Mouse (Mus musculus) erythroblast, embryonic 14.5 days (primary cell): ENCODE data around the gene Agt. TPM values are rescaled to one million over a fixed set of nuclear protein-coding genes. Genes with fewer than 3 reads are reported as not detected.

Experiments used
- H3K27me3 ChIP-seq: 2 replicates; pipeline ENCODE4 v1.6.1; 2012; ENCODE audit warnings: inconsistent platforms; ENCODE audit not compliant: control insufficient read depth
- H3K36me3 ChIP-seq: 2 replicates; pipeline ENCODE4 v1.6.1; 2012; ENCODE audit warnings: mild to moderate bottlenecking, inconsistent platforms; ENCODE audit not compliant: control insufficient read depth
- H3K4me1 ChIP-seq: 2 replicates; pipeline ENCODE4 v1.6.1; 2012; ENCODE audit warnings: inconsistent platforms; ENCODE audit not compliant: control insufficient read depth
- H3K4me3 ChIP-seq: replicated peaks from 2 replicates; pipeline ENCODE3; 2012; ENCODE audit warnings: moderate library complexity, mild to moderate bottlenecking, inconsistent platforms
- H3K9me3 ChIP-seq: 2 replicates; pipeline ENCODE4 v1.6.1; 2012; ENCODE audit warnings: low read length, inconsistent platforms, mixed read lengths; ENCODE audit not compliant: control insufficient read depth
- GATA1 ChIP-seq: IDR thresholded peaks from 2 replicates; pipeline ENCODE4 v1.6.1; 2012; ENCODE audit warnings: low read length, inconsistent platforms, mixed read lengths
- TAL1 ChIP-seq: IDR thresholded peaks from 3 replicates; pipeline ENCODE4 v1.6.1; 2012; ENCODE audit warnings: low read length, inconsistent platforms, mixed read lengths
- polyA plus RNA-seq: library from polyadenylated mRNA; stranded (reverse); fragments of >175 nt; gene quantifications from 2 replicates; pipeline ENCODE4 v1.2.3, GENCODE M21; 2012

The Agt gene
- polyA plus RNA-seq, 1 experiment, result 0.05 TPM

DNA sequence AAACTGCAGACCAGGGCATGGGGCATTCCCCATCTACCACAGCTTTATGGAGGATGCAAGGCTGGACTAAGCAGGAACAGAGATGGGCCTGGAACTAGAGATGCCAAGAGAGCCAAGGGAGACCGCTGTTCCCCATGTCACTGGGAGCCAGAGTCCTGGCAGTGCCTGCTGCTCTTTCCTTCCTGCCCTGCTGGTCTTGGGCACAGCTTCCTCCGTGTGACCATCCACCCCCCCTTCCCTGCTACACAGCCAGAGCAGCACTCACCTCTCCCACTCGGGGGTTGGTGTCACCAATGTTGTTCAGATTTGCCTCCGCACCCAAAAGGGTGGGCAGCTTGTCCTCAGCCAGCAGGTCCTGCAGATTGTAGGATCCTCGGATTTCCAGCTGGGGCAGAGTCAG lies 12.0 kb downstream of the Agt start:
- H3K9me3 ChIP-seq, result no peaks in the 10 kb centered on the region
- H3K27me3 ChIP-seq, result no peaks in the 10 kb centered on the region
- no peak for TF ChIP-seq GATA1
- no peak for TF ChIP-seq TAL1
- H3K36me3 ChIP-seq, result peaks cover 25% of the 10 kb centered on the region
- no peak overlapping the region for H3K4me3 ChIP-seq
- H3K4me1 ChIP-seq, result no peaks in the 10 kb centered on the region; the same call in 1 of the 2 replicates

DNA sequence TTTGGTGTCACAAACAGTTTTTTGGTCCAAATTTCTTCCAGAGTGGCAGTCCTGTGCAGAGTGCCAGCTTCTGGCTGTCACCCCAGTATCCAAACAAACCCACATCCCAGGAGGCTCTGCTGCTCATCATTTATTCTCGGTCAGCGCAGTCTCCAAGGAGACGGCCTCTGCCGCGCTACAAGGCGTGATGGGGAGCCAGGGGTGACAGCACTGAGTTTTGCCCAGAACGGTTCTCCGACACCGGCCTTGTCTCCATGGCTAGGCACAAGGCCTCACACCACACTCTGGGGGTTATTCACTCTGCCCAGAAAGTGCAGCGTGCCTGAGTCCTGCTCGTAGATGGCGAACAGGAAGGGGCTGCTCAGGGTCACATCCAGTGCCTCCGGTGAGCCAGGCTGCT lies 12.8 kb downstream of the Agt start:
- Histone ChIP-seq H3K9me3 (no peaks in the 10 kb centered on the region), H3K4me1 (no peaks in the 10 kb centered on the region; the same call in 1 of the 2 replicates), H3K27me3 (no peaks in the 10 kb centered on the region), H3K36me3 (peaks cover 33% of the 10 kb centered on the region), H3K4me3 (no peak overlapping the region)
- TF ChIP-seq TAL1 (no peak), GATA1 (no peak)

DNA sequence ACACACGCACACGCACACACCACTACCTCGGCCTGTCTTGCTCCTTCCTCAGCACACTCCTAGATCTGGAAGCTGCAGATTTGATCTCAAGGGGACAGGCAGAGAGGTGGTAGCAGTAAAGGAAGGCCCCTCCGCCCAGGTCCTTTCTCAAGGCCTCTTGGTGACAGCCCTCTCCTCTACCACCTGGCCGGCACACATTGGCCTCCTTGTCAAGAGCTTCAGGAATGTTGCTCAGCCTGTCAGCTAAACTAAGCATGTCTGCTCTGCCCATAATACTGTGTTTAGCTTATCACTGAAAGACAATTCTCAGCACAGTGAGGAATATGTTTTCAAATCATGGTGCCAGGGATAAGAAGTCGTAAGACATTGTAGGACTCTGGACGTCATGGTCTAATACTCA lies 13.3 kb downstream of the Agt start:
- H3K27me3 ChIP-seq, result no peaks in the 10 kb centered on the region
- H3K4me3 ChIP-seq, result no peak overlapping the region
- H3K9me3 ChIP-seq, result no peaks in the 10 kb centered on the region
- H3K36me3 ChIP-seq, result peaks cover 38% of the 10 kb centered on the region
- no peak for TF ChIP-seq TAL1
- no peak for TF ChIP-seq GATA1
- H3K4me1 ChIP-seq, result no peaks in the 10 kb centered on the region; the same call in 1 of the 2 replicates

DNA sequence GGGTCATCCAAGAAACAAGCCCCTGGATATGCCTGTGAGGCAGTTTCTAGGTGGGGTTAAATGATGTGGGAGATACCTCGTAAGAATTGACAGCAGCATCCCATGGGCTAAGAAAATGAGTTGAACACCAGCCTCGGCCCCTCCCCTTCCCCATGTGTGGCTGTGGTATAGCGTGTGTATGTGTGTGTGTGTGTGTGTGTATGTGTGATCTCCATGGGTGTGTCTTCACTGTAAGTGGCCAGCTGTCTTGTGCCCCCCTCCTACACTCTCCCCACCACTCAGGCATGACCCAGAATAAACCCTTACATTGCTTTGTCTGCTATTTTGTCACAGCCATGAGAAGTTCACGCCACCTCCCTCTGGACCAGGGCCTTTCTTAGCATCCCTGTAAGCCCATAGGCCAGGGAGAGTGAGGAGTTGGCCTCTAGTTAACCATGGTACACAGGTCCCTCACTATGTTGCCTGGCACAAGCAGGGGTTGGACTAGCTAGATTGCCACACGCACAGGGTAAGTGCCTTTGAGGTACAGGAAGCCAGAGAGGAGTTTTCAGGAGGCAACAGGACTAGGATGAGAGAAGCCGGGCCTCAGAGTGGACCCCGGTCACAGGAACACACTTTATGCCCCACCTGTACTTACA lies 14.3 kb downstream of the Agt start:
- no peak overlapping the region for H3K4me3 ChIP-seq
- no peaks in the 10 kb centered on the region for H3K9me3 ChIP-seq
- H3K4me1 ChIP-seq, result no peaks in the 10 kb centered on the region; the same call in 1 of the 2 replicates
- peaks cover 47% of the 10 kb centered on the region for H3K36me3 ChIP-seq
- TF ChIP-seq TAL1 (no peak), GATA1 (no peak)
- H3K27me3 ChIP-seq, result no peaks in the 10 kb centered on the region

GRCm38 (mm10) chr8:124551011-124551661 lies 18.4 kb downstream of the Agt start:
- peaks cover 73% of the 10 kb centered on the region for H3K36me3 ChIP-seq

GRCm38 (mm10) chr8:124548187-124548586 lies 21.3 kb downstream of the Agt start:
- no peaks in the 10 kb centered on the region for H3K4me1 ChIP-seq
- peaks cover 94% of the 10 kb centered on the region for H3K36me3 ChIP-seq
- TF ChIP-seq TAL1, result no peak
- no peak for TF ChIP-seq GATA1
- no peaks in the 10 kb centered on the region for H3K27me3 ChIP-seq
- H3K4me3 ChIP-seq, result no peak overlapping the region
- no peaks in the 10 kb centered on the region for H3K9me3 ChIP-seq

More at GRCm38 (mm10) chr8:124551011-124551661, 18.4 kb downstream of the Agt start:
- TF ChIP-seq TAL1, result no peak; the same call in 2 of the 3 replicates
- TF ChIP-seq GATA1, result no peak
- Histone ChIP-seq H3K27me3 (no peaks in the 10 kb centered on the region), H3K4me3 (no peak overlapping the region), H3K9me3 (no peaks in the 10 kb centered on the region), H3K4me1 (no peaks in the 10 kb centered on the region; the same call in 1 of the 2 replicates)

DNA sequence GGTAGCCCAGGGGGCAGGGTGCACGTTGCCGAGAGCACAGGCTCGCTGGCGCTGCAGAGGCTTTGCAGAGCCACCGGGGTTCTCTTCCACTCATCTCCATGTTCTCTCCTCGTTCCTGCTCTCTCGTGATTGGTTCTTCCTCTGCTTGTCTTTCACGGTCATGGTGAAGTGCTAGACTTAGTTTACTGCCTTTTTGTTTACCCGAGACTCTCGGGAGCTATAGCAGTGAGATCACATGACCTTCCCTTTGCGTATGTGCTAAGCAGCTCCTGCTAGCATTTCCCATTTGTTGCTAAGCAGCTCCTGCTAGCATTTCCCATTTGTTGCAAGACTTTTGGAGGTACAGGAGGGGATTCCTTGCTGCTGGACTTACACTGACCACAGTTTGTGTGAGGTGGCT lies 22.2 kb downstream of the Agt start:
- no peak for TF ChIP-seq TAL1
- TF ChIP-seq GATA1, result no peak
- H3K9me3 ChIP-seq, result no peaks in the 10 kb centered on the region
- no peaks in the 10 kb centered on the region for H3K27me3 ChIP-seq
- no peaks in the 10 kb centered on the region for H3K4me1 ChIP-seq
- peaks cover 96% of the 10 kb centered on the region for H3K36me3 ChIP-seq
- no peak overlapping the region for H3K4me3 ChIP-seq

GRCm38 (mm10) chr8:124546815-124547214 lies 22.7 kb downstream of the Agt start:
- Histone ChIP-seq H3K9me3 (no peaks in the 10 kb centered on the region), H3K36me3 (peaks cover 96% of the 10 kb centered on the region), H3K4me1 (no peaks in the 10 kb centered on the region), H3K4me3 (no peak overlapping the region), H3K27me3 (no peaks in the 10 kb centered on the region)
- TF ChIP-seq GATA1, result no peak
- no peak for TF ChIP-seq TAL1

DNA sequence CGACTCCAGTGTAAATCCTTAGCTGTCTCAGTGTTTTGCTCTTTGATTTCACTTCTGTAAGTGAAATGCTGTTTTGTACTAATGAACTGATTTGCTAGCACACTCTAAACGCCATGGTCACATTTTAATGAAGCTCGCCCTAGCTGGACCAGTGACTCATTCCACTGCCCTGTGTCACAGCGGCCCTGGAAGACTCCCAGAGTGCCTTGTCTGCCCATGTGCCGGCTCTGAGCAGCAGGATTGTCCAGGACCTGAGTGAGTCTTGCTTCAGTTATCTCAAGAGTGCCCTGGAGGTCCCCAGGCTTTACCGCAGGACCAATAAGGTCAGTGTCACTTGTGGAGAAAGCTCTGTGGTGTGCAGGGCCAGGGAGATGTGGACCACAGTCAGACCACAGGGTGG lies 23.1 kb downstream of the Agt start:
- Histone ChIP-seq H3K27me3 (no peaks in the 10 kb centered on the region), H3K9me3 (no peaks in the 10 kb centered on the region), H3K4me3 (no peak overlapping the region), H3K4me1 (no peaks in the 10 kb centered on the region), H3K36me3 (peaks cover 96% of the 10 kb centered on the region)
- TF ChIP-seq GATA1 (no peak), TAL1 (no peak)

- TF ChIP-seq TAL1, result no peak
- TF ChIP-seq GATA1, result no peak
- Histone ChIP-seq H3K4me1 (no peaks in the 10 kb centered on the region), H3K9me3 (no peaks in the 10 kb centered on the region), H3K36me3 (peaks cover 98% of the 10 kb centered on the region), H3K27me3 (no peaks in the 10 kb centered on the region), H3K4me3 (no peak overlapping the region)
Observed at GRCm38 (mm10) chr8:124543272-124543671, 26.2 kb downstream of the Agt start.
